Mouse (Mus musculus) bone marrow macrophage, adult 2 months (primary cell): ENCODE measurements around the gene Kat7.

Experiments
- CTCF ChIP-seq: IDR thresholded peaks from 2 replicates; pipeline ENCODE4 v1.5.1; 2012; ENCODE audit warnings: low read depth, mild to moderate bottlenecking, low read length, moderate library complexity
- POLR2A ChIP-seq: IDR thresholded peaks from 2 replicates; pipeline ENCODE4 v1.6.1; 2012; ENCODE audit warnings: mild to moderate bottlenecking, low read depth, low read length, borderline replicate concordance

DNA sequence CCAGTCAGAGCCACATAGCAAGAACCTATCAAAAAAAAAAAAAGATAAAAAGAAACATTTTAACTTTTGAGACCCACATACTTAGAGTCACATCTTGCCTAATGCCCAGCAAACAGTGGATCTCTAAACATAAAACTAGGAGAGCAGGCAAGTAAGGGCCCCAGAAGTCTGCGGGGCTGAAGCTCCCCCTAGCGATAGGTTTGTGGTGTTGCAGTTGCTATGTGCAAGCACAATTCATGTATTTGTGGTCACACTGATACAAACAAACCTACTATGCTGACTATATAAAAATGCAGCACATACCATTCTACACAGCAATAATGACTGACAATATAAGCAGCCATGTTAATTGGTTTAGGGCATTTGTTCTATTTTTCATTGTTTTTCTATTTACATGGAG, 11.9 kb downstream of the Kat7 start:
- TF ChIP-seq CTCF = peak; percentile 87
- no peak for TF ChIP-seq POLR2A
